Mouse (Mus musculus) activated CD4-positive, CD25-positive, alpha-beta regulatory T cell, adult 4 months (primary cell): ENCODE results near the gene AU040320. TPM values are rescaled to one million over a fixed set of nuclear protein-coding genes. Genes with fewer than 3 reads are reported as not detected.
A peak's percentile ranks its signal among the peaks of the same experiment; 100 is the strongest.

Experiments used
- ATAC-seq: one replicate; pipeline ENCODE4 v1.8.0; 2017
- polyA plus RNA-seq, 2 experiments: library from polyadenylated mRNA; unstranded; fragments of 100-300 nt; shearing (Covaris generic); gene quantifications; one replicate each; pipeline ENCODE4 v1.2.1; 2017

Gene AU040320
- polyA plus RNA-seq, 2 experiments from 2014 or later, result 11.8 to 15.6 TPM

DNA sequence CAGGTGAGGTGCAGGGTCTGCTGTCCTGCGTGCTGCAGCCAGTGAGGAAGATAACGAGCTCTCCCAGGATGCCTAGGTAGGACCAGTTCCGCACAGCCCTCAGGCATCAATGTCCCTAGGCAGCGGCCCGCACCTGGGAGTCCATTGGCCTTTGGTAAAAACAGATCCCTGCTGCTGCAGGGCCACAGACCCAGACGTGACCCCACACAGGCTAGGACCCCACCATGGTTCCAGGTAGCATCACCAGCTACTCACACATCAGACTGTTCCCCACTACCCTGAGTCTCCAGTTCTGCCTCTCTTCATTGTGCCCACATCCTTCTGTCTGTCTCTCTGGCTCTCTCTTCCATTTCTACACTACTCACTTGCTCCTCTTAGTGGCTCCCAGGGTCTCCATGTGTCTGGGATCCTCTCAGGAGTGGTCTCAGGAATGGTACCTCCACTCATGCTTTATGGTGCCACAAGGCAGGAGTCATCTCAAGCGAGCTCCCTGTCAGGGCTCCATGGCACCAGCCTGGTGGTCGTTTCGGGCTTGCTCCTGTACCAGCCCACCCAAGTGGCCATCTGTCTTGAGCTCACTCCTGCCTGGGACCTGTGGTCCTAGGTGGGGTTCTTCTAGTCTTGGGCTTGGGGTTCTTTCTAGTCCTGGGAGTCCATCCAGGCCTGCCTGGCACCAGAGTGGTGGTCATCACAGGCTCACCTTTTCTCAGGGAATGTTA lies 107.1 kb downstream of the AU040320 start:
- no peak for ATAC-seq

GRCm38 (mm10) chr4:126861514-126862266 lies 108.3 kb downstream of the AU040320 start:
- ATAC-seq, result peak; percentile 60

DNA sequence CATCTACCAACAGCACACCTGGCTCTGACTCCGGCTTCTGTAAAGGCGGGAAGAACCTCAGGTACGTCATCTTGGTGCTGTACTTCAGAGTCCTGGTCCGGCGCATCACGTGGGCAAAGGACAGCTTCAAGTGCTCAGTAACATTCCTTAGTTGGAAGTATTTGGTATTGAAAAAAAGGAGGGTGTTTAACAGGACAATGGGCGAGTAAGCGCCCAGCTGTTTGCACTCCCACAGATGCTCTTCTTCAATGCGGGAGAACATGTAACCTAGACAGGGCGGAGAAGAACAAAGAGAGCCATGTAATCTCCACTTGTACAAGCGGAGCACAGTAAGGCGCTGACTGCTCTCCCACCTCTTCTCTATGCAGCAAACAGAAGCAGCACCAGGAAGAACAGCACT lies 115.4 kb downstream of the AU040320 start:
- ATAC-seq, result no peak

- no peak for ATAC-seq
Observed at GRCm38 (mm10) chr4:126872717-126873116, 119.4 kb downstream of the AU040320 start.

- no peak for ATAC-seq
Observed at GRCm38 (mm10) chr4:126879560-126880275, 126.4 kb downstream of the AU040320 start.

DNA sequence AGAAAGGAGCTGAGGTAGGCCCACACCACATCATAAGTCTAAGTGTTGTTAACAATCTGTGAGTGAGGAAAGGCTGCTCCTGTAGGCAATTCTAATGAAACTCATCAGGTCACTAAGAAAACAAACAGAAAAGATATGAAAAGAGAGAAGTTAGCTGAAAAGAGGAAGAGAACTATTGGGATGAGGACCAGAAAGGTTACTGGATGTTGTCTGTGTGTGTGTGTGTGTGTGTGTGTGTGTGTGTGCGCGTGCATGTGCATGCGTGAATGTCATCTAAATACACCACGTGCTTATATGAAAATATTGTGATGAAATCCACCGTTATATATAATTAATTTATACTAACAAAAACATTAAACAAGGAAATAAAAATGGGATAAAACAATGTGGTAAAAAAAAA lies 130.3 kb downstream of the AU040320 start:
- ATAC-seq, result no peak

GRCm38 (mm10) chr4:126885953-126886352 lies 132.6 kb downstream of the AU040320 start:
- no peak for ATAC-seq

GRCm38 (mm10) chr4:126889879-126890278 lies 136.5 kb downstream of the AU040320 start:
- ATAC-seq, result no peak

Other genes with a start within 250 kb of the AU040320 start
- under 1 TPM; 0.05 to 0.09 TPM for gene Ago4, start 220.1 kb upstream of the AU040320 start, polyA plus RNA-seq
- gene Clspn, start 196.6 kb upstream of the AU040320 start, polyA plus RNA-seq, result 1 to 10 TPM; 7.0 to 8.4 TPM
- gene 5730409E04Rik, start 143.7 kb upstream of the AU040320 start, polyA plus RNA-seq, result under 1 TPM; 0.17 to 0.34 TPM
- gene Psmb2, start 75.9 kb upstream of the AU040320 start, polyA plus RNA-seq, result 100 to 1,000 TPM; 372 to 427 TPM
- not detected for gene Tfap2e, start 17.3 kb upstream of the AU040320 start, polyA plus RNA-seq
- 10 to 100 TPM; 11.5 to 14.0 TPM for gene Ncdn, start 106 bp upstream of the AU040320 start, polyA plus RNA-seq
- 10 to 100 TPM; 17.4 to 17.6 TPM for gene Zmym4, start 214.6 kb downstream of the AU040320 start, polyA plus RNA-seq